Mouse (Mus musculus) hindbrain, embryonic 11.5 days (tissue): ENCODE measurements around the gene Smg9. TPM values are rescaled to one million over a fixed set of nuclear protein-coding genes. Genes with fewer than 3 reads are reported as not detected.

Experiments used
- ATAC-seq: fragments of 200-750 bp; cut with Nextera tagmentation; 2 replicates; pipeline ENCODE4 v1.8.0; 2017; ENCODE audit warnings: mild to moderate bottlenecking, moderate TSS enrichment, moderate library complexity; ENCODE audit not compliant: low FRiP score
- DNase-seq: peaks from one replicate; pipeline ENCODE4 v3.0.0-alpha.2; 2015; ENCODE audit warnings: low spot score
- H3K27ac ChIP-seq: fragments of 300-500 bp; sonication (generic); 2 replicates; pipeline ENCODE4 v1.5.1; 2014; ENCODE audit warnings: mild to moderate bottlenecking, low read depth, low read length
- H3K27me3 ChIP-seq: fragments of 300-500 bp; sonication (generic); 2 replicates; pipeline ENCODE4 v1.6.1; 2014; ENCODE audit warnings: mild to moderate bottlenecking, low read length, moderate library complexity, mixed read lengths; ENCODE audit not compliant: control insufficient read depth, insufficient read depth
- H3K36me3 ChIP-seq: fragments of 300-500 bp; sonication (generic); 2 replicates; pipeline ENCODE4 v1.6.1; 2014; ENCODE audit warnings: mild to moderate bottlenecking, low read length, moderate library complexity, mixed read lengths; ENCODE audit not compliant: control insufficient read depth, insufficient read depth
- H3K4me1 ChIP-seq: fragments of 300-500 bp; sonication (generic); replicated peaks from 2 replicates; pipeline ENCODE4 v1.6.1; 2014; ENCODE audit warnings: low read length, mixed read lengths; ENCODE audit not compliant: control insufficient read depth, insufficient read depth
- H3K4me2 ChIP-seq: fragments of 300-500 bp; sonication (generic); replicated peaks from 2 replicates; pipeline ENCODE4 v1.6.1; 2014; ENCODE audit warnings: mild to moderate bottlenecking, low read depth, low read length
- H3K4me3 ChIP-seq: fragments of 300-500 bp; sonication (generic); 2 replicates; pipeline ENCODE4 v1.5.1; 2014; ENCODE audit warnings: low read depth, low read length
- H3K9ac ChIP-seq: fragments of 300-500 bp; sonication (generic); 2 replicates; pipeline ENCODE4 v1.6.1; 2014; ENCODE audit warnings: low read depth, low read length
- H3K9me3 ChIP-seq: fragments of 300-500 bp; sonication (generic); 2 replicates; pipeline ENCODE4 v1.6.1; 2016; ENCODE audit warnings: low read length; ENCODE audit not compliant: control insufficient read depth
- WGBS: fragments of 180-500 bp; shearing (Covaris S2); extraction: QIAGEN DNeasy Blood & Tissue Kit; methylation state at CpG from one replicate; pipeline ENCODE4 v1.1.7; 2014; 5-methylcytosine and 5-hydroxymethylcytosine counted together
- polyA plus RNA-seq: library from polyadenylated mRNA; unstranded; fragments of >200 nt; fragmentation: Nextera tagmentation; extraction: Ambion mirVana; gene quantifications from 2 replicates; pipeline ENCODE4 v1.2.1, GENCODE M21; 2014

Gene Smg9
- polyA plus RNA-seq, 1 experiment from 2014 or later = 21.3 TPM

- 87% methylated on average over 5 of the region's 5 CpGs for WGBS
- H3K27me3 ChIP-seq = no peaks in the 10 kb centered on the region
- 0 out of 2 replicates have a peak, but pooled peaks cover 2% of the 10 kb centered on the region for H3K4me1 ChIP-seq
- H3K9me3 ChIP-seq = no peaks in the 10 kb centered on the region
- H3K4me2 ChIP-seq = no peak overlapping the region
- DNase-seq = no peak
- no peak for ATAC-seq
- H3K9ac ChIP-seq = no peak overlapping the region
- no peak overlapping the region for H3K27ac ChIP-seq
- no peaks in the 10 kb centered on the region for H3K36me3 ChIP-seq
- no peak overlapping the region for H3K4me3 ChIP-seq
These were observed 68.5 kb downstream of the Smg9 start for GRCm38 (mm10) chr7:24467886-24468285.

GRCm38 (mm10) chr7:24469126-24469525 lies 69.7 kb downstream of the Smg9 start:
- Histone ChIP-seq H3K4me3 (no peak overlapping the region), H3K4me1 (no peaks in the 10 kb centered on the region), H3K9ac (no peak overlapping the region), H3K9me3 (no peaks in the 10 kb centered on the region), H3K4me2 (no peak overlapping the region), H3K27ac (no peak overlapping the region), H3K27me3 (no peaks in the 10 kb centered on the region), H3K36me3 (no peaks in the 10 kb centered on the region)
- 91% methylated on average over 3 of the region's 3 CpGs for WGBS
- DNase-seq (no peak), ATAC-seq (no peak)

GRCm38 (mm10) chr7:24470356-24470755 lies 70.9 kb downstream of the Smg9 start:
- Histone ChIP-seq H3K27me3 (no peaks in the 10 kb centered on the region), H3K36me3 (no peaks in the 10 kb centered on the region), H3K27ac (no peak overlapping the region), H3K4me3 (no peak overlapping the region), H3K4me1 (no peaks in the 10 kb centered on the region), H3K9ac (no peak overlapping the region), H3K4me2 (no peak overlapping the region), H3K9me3 (no peaks in the 10 kb centered on the region)
- ATAC-seq (no peak), DNase-seq (no peak)
- 93% methylated on average over 7 of the region's 7 CpGs for WGBS

Other genes with a start within 250 kb of the Smg9 start
- gene Zfp114, start 224.6 kb upstream of the Smg9 start, polyA plus RNA-seq = 4.5 and 7.8 TPM in 2 replicates
- 9.5 and 11.0 TPM in 2 replicates for gene Zfp111, start 188.2 kb upstream of the Smg9 start, polyA plus RNA-seq
- gene Zfp109, start 162.1 kb upstream of the Smg9 start, polyA plus RNA-seq = 4.9 and 6.1 TPM in 2 replicates
- gene Zfp108, start 144.8 kb upstream of the Smg9 start, polyA plus RNA-seq = 2.2 and 3.0 TPM in 2 replicates
- 7.2 and 9.6 TPM in 2 replicates for gene Zfp93, start 129.2 kb upstream of the Smg9 start, polyA plus RNA-seq
- gene Zfp61, start 98.4 kb upstream of the Smg9 start, polyA plus RNA-seq = 32.1 and 40.0 TPM in 2 replicates
- gene Zfp94, start 83.0 kb upstream of the Smg9 start, polyA plus RNA-seq = 12.8 and 15.4 TPM in 2 replicates
- gene Tescl, start 65.7 kb upstream of the Smg9 start, polyA plus RNA-seq = not detected in 2 replicates
- gene Lypd5, start 50.4 kb upstream of the Smg9 start, polyA plus RNA-seq = not detected in 2 replicates
- gene Kcnn4, start 29.4 kb upstream of the Smg9 start, polyA plus RNA-seq = 2.4 and 3.5 TPM in 2 replicates
- not detected in 2 replicates for gene Irgc1, start 52.7 kb downstream of the Smg9 start, polyA plus RNA-seq
- 1.7 and 2.1 TPM in 2 replicates for gene Plaur, start 62.9 kb downstream of the Smg9 start, polyA plus RNA-seq
- gene Cadm4, start 82.4 kb downstream of the Smg9 start, polyA plus RNA-seq = 8.8 and 12.6 TPM in 2 replicates
- gene Zfp428, start 107.4 kb downstream of the Smg9 start, polyA plus RNA-seq = 82.4 and 87.7 TPM in 2 replicates
- gene AC161166.1, start 112.8 kb downstream of the Smg9 start, polyA plus RNA-seq = 0.59 and 0.90 TPM in 2 replicates
- 12.8 and 14.2 TPM in 2 replicates for gene Irgq, start 131.1 kb downstream of the Smg9 start, polyA plus RNA-seq
- 0.28 TPM in 1 of 2 replicates, not detected in the other for gene Pinlyp, start 146.5 kb downstream of the Smg9 start, polyA plus RNA-seq
- gene Xrcc1, start 146.7 kb downstream of the Smg9 start, polyA plus RNA-seq = 78.0 and 94.5 TPM in 2 replicates
- gene Ethe1, start 187.9 kb downstream of the Smg9 start, polyA plus RNA-seq = 19.8 and 20.6 TPM in 2 replicates
- 0.93 and 1.2 TPM in 2 replicates for gene Zfp575, start 188.0 kb downstream of the Smg9 start, polyA plus RNA-seq
- gene Phldb3, start 211.1 kb downstream of the Smg9 start, polyA plus RNA-seq = 0.09 TPM in 1 of 2 replicates, not detected in the other
- 0.73 and 1.6 TPM in 2 replicates for gene Lypd3, start 236.9 kb downstream of the Smg9 start, polyA plus RNA-seq